Mouse (Mus musculus): Measurements from ENCODE around the gene Frem1.

DNA sequence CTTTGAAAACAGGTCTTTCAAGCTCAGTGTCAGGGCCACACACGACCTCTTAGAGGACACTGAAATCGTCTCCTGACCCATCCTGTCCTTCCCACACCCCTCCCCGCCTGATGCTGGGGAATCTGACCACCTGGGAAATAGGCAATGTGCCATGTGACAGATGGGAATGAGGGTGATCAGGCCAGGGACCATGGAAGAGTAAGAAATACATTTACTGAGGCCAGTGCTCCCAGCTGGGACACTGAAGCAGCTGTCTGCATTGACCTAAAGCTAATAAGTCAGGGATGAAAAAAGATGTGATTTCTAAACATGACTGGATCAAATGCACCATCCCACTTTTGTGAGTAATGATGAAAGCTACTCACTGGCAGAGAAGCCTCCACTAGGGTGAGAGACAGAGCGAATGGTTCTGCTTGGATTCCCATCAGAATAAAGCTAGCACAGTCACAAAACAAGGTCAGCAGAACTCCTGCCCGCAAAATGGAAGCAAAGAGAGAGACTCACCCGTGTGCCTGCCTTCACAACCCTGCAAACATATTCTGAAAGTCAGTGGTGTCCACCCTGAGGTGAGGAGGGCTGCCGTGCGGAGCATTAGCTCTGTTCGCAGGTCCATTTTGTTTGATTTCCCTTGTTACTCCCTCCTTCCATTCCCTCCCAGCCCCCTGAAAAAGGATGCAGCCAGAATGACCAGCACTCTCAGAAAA lies 106.4 kb downstream of the Frem1 start:
- no peak for TF ChIP-seq GATA1 (IDR thresholded peaks at IDR 0.05; ENCODE audit: low read length)
- TF ChIP-seq TAL1 (IDR thresholded peaks at IDR 0.05; ENCODE audit: low read length) = no peak
